Mouse (Mus musculus): ENCODE measurements around the gene Slirp.
"Not testable (repeated sequence)": the region's sequence is repeated elsewhere in the genome, so short reads cannot be mapped to it uniquely, and the experiment has no call there.

GRCm38 (mm10) chr12:87488683-87489082 lies 45.0 kb downstream of the Slirp start:
- TF ChIP-seq EP300, CTCF (IDR thresholded peaks at IDR 0.05; ENCODE audit: low read depth): not testable (repeated sequence)

Data from heart, postnatal 0 days (tissue).